Mouse (Mus musculus) CH12F3 (cell line): ENCODE data around the gene Gm10310.
"Not testable (repeated sequence)": the region's sequence is repeated elsewhere in the genome, so short reads cannot be mapped to it uniquely, and the experiment has no call there.

Experiments used
- in situ Hi-C: fragments of 300-500 bp; cut with MboI; formaldehyde crosslinking; loops from 2 replicates; pipeline ENCODE4 v1.14.3; 2020; ENCODE audit warnings: low sequenced_read_pairs

Gm10310 gene

DNA sequence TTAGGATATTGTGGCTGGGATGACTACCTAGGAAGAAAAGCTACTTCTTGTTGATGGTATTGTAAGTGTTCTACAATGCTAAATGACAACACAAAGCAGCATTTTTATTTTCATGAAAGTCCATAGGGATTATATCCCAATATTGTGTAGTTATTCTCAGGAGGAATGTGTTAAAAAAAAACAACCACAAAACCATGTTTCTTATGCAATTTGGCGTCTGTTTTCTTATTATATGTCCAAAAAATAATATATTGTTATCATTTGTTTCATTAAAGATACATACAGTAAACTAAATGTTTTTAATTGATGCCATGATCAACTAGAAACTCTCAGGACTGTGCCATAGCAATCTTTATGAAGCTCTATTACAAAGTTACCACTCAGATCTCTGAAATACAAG, at the start of gene Gm10310:
TSS of gene Gm10310 (minus strand) at position 101 of the 400 bp plus-strand sequence.
- in situ Hi-C loops: loop anchor here (25.0 kb wide), 1 partner anchor 102 kb away; no protein-coding TSS in a partner anchor

DNA sequence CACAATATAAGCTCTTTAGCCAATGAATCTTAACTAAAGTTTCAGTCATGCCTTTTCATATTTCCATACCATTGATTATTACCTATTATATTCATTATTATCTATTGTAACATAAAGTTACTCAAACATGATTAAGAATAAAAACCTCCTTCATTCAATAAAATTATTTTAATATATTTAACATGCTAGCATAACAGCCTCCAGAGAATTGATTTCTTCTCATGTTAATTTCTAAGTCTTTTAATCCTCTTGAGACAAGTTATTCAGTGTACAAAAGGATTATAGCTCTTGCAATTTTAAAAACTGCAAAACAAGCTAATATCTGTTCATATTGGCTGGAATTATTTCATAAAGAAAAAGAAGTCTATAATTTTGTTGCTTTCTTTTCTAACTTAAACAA, 45.2 kb upstream of the Gm10310 start, which contains the start of gene Olfr821:
TSS of gene Olfr821 (plus strand) at position 301 of the 400 bp plus-strand sequence.
- in situ Hi-C loops: no loop called here

DNA sequence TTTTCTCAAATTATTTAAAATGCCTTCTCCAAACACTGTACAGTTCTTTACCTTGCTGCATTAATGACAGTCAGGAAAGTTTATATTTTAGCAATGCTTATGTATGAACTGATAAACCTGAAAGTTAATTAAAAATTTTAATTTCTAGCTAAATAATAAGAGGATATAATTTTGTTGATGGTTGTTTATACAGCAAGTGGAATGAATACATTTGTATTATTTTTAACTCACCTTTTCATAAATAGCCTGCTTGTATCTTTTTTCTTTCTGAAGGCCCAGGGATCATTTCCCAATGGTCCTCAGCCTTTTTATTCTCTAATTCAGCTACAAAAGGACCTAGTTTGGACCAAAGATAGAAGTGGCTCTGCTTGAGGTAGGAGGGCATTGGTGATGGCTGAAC, 27.5 kb upstream of the Gm10310 start, which contains the start of gene Olfr820:
TSS of gene Olfr820 (plus strand) at position 301 of the 400 bp plus-strand sequence.
- in situ Hi-C loops: no loop called here

DNA sequence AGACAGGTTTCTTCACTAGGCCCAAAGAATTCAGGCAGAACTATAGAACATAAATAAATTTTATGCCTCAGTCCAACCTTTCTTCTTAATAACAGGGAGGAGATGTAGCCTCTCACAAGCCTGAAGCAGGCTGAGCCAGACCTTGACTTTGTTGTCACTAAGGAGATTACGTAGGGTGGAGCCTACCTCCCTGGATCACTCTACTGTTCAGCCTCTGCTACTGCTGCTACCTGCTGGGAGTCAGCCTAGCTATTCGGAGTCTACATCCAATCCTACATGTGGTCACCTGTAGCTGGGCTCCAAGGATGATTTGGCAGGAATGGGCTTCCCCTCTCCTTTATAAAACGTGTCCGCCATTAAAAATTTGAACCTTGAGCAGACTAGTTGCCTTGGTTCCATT, 20.5 kb upstream of the Gm10310 start:
- in situ Hi-C loops: not testable (repeated sequence)

DNA sequence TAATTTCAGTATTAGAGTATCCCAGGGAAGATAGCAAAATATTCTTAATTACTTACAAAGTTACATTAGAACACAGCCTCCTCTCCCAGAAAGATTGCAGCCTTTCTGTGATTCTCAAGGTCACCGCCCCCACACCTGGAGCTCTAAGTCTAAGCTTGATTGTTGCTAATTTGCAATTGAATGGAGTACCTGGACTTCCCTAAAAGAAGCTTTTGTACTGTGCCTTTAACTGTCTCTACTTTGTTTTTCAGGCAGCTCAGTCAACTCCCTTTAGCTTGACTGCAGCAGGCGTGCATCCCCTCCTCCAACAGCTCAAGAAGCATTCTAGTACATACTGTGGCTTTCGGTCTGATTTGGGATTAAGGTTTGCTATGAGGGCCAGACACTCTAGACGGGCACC, 19.2 kb upstream of the Gm10310 start:
- in situ Hi-C loops: not testable (repeated sequence)

DNA sequence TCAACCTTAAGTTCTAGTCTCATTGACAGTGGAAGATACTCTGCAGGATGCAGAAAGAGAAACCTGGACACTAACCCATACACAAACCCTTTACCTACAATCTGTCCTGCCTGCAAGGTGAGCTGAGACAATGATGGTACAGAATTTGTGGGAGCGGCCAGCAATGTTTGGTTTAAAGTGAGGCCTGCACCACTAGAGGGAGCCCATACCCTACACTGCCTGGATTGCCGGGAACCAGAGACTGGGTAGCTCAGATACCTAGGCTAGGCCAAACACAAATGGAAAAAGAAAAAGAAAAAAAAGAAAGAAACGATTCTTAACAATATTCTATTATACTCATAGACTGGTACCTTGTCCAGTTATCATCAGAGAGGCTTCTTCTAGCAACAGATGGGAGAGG, 3.0 kb downstream of the Gm10310 start:
- in situ Hi-C loops: loop anchor here (25.0 kb wide), 1 partner anchor 105 kb away; no protein-coding TSS in a partner anchor

DNA sequence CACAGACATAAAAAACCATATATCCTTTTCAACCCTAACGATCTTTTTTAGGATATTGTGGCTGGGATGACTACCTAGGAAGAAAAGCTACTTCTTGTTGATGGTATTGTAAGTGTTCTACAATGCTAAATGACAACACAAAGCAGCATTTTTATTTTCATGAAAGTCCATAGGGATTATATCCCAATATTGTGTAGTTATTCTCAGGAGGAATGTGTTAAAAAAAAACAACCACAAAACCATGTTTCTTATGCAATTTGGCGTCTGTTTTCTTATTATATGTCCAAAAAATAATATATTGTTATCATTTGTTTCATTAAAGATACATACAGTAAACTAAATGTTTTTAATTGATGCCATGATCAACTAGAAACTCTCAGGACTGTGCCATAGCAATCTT, 8.8 kb downstream of the Gm10310 start, which contains the start of gene Olfr247:
TSS of gene Olfr247 (minus strand) at position 101 of the 400 bp plus-strand sequence.
- in situ Hi-C loops: loop anchor here (25.0 kb wide), 1 partner anchor 111 kb away; no protein-coding TSS in a partner anchor

DNA sequence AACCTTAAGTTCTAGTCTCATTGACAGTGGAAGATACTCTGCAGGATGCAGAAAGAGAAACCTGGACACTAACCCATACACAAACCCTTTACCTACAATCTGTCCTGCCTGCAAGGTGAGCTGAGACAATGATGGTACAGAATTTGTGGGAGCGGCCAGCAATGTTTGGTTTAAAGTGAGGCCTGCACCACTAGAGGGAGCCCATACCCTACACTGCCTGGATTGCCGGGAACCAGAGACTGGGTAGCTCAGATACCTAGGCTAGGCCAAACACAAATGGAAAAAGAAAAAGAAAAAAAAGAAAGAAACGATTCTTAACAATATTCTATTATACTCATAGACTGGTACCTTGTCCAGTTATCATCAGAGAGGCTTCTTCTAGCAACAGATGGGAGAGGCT, 11.9 kb downstream of the Gm10310 start:
- in situ Hi-C loops: not testable (repeated sequence)

DNA sequence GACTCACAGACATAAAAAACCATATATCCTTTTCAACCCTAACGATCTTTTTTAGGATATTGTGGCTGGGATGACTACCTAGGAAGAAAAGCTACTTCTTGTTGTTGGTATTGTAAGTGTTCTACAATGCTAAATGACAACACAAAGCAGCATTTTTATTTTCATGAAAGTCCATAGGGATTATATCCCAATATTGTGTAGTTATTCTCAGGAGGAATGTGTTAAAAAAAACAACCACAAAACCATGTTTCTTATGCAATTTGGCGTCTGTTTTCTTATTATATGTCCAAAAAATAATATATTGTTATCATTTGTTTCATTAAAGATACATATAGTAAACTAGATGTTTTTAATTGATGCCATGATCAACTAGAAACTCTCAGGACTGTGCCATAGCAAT, 17.7 kb downstream of the Gm10310 start, which contains the start of gene Olfr819:
TSS of gene Olfr819 (minus strand) at position 101 of the 400 bp plus-strand sequence.
- in situ Hi-C loops: not testable (repeated sequence)

DNA sequence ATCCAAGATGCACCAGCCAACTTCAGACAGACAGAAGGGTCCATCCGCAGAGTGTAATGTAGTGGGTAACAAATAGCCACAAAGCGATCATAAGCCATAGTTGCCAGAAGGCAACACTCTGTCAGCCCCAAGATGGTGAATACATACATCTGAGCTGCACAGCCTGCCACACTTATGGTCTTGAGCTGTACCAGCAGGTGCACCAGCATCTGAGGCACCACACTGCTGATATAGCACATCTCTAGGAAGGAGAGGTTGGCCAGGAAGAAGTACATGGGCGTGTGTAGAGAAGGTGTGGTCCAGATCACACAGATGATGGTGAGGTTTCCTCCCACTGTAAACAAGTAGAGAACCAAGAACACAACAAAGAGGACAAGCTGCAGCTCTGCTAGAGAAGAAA, 18.6 kb downstream of the Gm10310 start:
- in situ Hi-C loops: not testable (repeated sequence)

DNA sequence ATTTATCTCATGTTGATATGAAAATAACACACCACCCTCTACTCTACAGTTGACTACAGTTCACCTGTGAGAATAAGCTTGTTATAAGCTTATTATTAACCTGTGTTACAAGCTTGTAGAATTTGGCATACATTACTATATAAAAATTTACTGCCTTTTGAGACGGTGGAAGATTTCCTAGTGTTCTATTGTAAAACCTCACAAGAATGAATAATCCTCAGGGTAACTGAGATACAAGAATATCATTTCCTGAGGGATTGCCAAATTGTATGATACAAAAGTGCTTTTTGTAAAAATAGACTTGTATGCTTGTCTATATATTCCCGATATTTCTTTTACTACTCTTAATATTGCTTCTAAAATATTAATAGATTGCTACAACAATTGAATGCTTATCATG, 35.9 kb downstream of the Gm10310 start, which contains the start of gene Olfr818:
TSS of gene Olfr818 (minus strand) at position 101 of the 400 bp plus-strand sequence.
- in situ Hi-C loops: no loop called here
